Mouse (Mus musculus): Measurements from ENCODE around the gene Slc7a5. TPM values are rescaled to one million over a fixed set of nuclear protein-coding genes. Genes with fewer than 3 reads are reported as not detected.

The Slc7a5 gene
- polyA plus RNA-seq (2015; fragmentation: Nextera tagmentation; extraction: Ambion mirVana) = 10.5 and 10.8 TPM in 2 replicates

GRCm38 (mm10) chr8:121907587-121908248 is at the start of gene Slc7a5:
Gene Slc7a5 (minus strand): TSS chr8:121907694.
- WGBS (ENCODE audit: insufficient replicate concordance) = under 1% methylated on average over 60 of the region's 61 CpGs
- ATAC-seq (peak; percentile 95), DNase-seq (peak; percentile 99)
- peaks cover 28% of the 10 kb centered on the region for H3K4me1 ChIP-seq (ENCODE audit: insufficient read depth)
- no peaks in the 10 kb centered on the region for H3K27me3 ChIP-seq (ENCODE audit: insufficient read depth, low read length)
- peak within 1 kb of the TSS; percentile 97 for H3K4me3 ChIP-seq (ENCODE audit: low read depth, low read length)
- peak within 1 kb of the TSS; percentile 83 for H3K9ac ChIP-seq (replicated peaks)
- peak within 1 kb of the TSS; percentile 44 for H3K27ac ChIP-seq (ENCODE audit: low read depth)
- no peaks in the 10 kb centered on the region for H3K9me3 ChIP-seq (ENCODE audit: low read length)
- H3K36me3 ChIP-seq (replicated peaks; ENCODE audit: insufficient read depth, low read length) = no peaks in the 10 kb centered on the region
- H3K4me2 ChIP-seq (ENCODE audit: low read depth, low read length) = peak within 1 kb of the TSS; percentile 99
- TF ChIP-seq CTCF (IDR thresholded peaks at IDR 0.05; ENCODE audit: low read depth) = no peak
- TF ChIP-seq EP300 (IDR thresholded peaks at IDR 0.05; ENCODE audit: low read depth) = no peak

GRCm38 (mm10) chr8:121955825-121956500 is 48.5 kb upstream of the Slc7a5 start:
- no peak overlapping the region for H3K4me2 ChIP-seq (ENCODE audit: low read depth, low read length)
- no peak overlapping the region for H3K27ac ChIP-seq (ENCODE audit: low read depth)
- H3K4me3 ChIP-seq (ENCODE audit: low read depth, low read length) = no peak overlapping the region
- peaks cover 36% of the 10 kb centered on the region for H3K4me1 ChIP-seq (ENCODE audit: insufficient read depth)
- ATAC-seq (peak; percentile 24; the same call in 1 of the 2 replicates), DNase-seq (no peak)
- H3K9ac ChIP-seq (replicated peaks) = no peak overlapping the region
- H3K9me3 ChIP-seq (ENCODE audit: low read length) = no peaks in the 10 kb centered on the region
- peaks cover 10% of the 10 kb centered on the region for H3K36me3 ChIP-seq (replicated peaks; ENCODE audit: insufficient read depth, low read length)
- TF ChIP-seq CTCF (IDR thresholded peaks at IDR 0.05; ENCODE audit: low read depth) (no peak), EP300 (IDR thresholded peaks at IDR 0.05; ENCODE audit: low read depth) (peak; percentile 68; the same call in 1 of the 2 replicates)
- WGBS (ENCODE audit: insufficient replicate concordance) = 31% methylated on average over 1 of the region's 1 CpGs
- H3K27me3 ChIP-seq (ENCODE audit: insufficient read depth, low read length) = no peaks in the 10 kb centered on the region

GRCm38 (mm10) chr8:121954981-121955555 is 47.6 kb upstream of the Slc7a5 start:
- H3K9me3 ChIP-seq (ENCODE audit: low read length) = no peaks in the 10 kb centered on the region
- H3K36me3 ChIP-seq (replicated peaks; ENCODE audit: insufficient read depth, low read length) = peaks cover 10% of the 10 kb centered on the region
- WGBS (ENCODE audit: insufficient replicate concordance) = 66% methylated on average over 10 of the region's 10 CpGs
- H3K27me3 ChIP-seq (ENCODE audit: insufficient read depth, low read length) = no peaks in the 10 kb centered on the region
- DNase-seq (no peak), ATAC-seq (no peak)
- no peak overlapping the region for H3K9ac ChIP-seq (replicated peaks)
- peaks cover 36% of the 10 kb centered on the region for H3K4me1 ChIP-seq (ENCODE audit: insufficient read depth)
- TF ChIP-seq EP300 (IDR thresholded peaks at IDR 0.05; ENCODE audit: low read depth) = no peak
- TF ChIP-seq CTCF (IDR thresholded peaks at IDR 0.05; ENCODE audit: low read depth) = no peak
- no peak overlapping the region for H3K4me2 ChIP-seq (ENCODE audit: low read depth, low read length)
- no peak overlapping the region for H3K27ac ChIP-seq (ENCODE audit: low read depth)
- H3K4me3 ChIP-seq (ENCODE audit: low read depth, low read length) = no peak overlapping the region

- 51% methylated on average over 3 of the region's 3 CpGs for WGBS (ENCODE audit: insufficient replicate concordance)
- no peaks in the 10 kb centered on the region for H3K9me3 ChIP-seq (ENCODE audit: low read length)
- no peak overlapping the region for H3K4me2 ChIP-seq (ENCODE audit: low read depth, low read length)
- ATAC-seq (no peak), DNase-seq (no peak)
- H3K27ac ChIP-seq (ENCODE audit: low read depth) = no peak overlapping the region
- no peaks in the 10 kb centered on the region for H3K27me3 ChIP-seq (ENCODE audit: insufficient read depth, low read length)
- peaks cover 10% of the 10 kb centered on the region for H3K36me3 ChIP-seq (replicated peaks; ENCODE audit: insufficient read depth, low read length)
- no peak overlapping the region for H3K9ac ChIP-seq (replicated peaks)
- H3K4me3 ChIP-seq (ENCODE audit: low read depth, low read length) = no peak overlapping the region
- peaks cover 43% of the 10 kb centered on the region for H3K4me1 ChIP-seq (ENCODE audit: insufficient read depth)
- TF ChIP-seq EP300 (IDR thresholded peaks at IDR 0.05; ENCODE audit: low read depth) (no peak), CTCF (IDR thresholded peaks at IDR 0.05; ENCODE audit: low read depth) (no peak)
Measured at GRCm38 (mm10) chr8:121953821-121954545, 46.5 kb upstream of the Slc7a5 start.

GRCm38 (mm10) chr8:121952800-121953199 is 45.3 kb upstream of the Slc7a5 start:
- ATAC-seq = no peak
- Histone ChIP-seq H3K4me3 (ENCODE audit: low read depth, low read length) (no peak overlapping the region; the same call in 1 of the 2 replicates), H3K27me3 (ENCODE audit: insufficient read depth, low read length) (no peaks in the 10 kb centered on the region), H3K36me3 (replicated peaks; ENCODE audit: insufficient read depth, low read length) (peaks cover 10% of the 10 kb centered on the region), H3K9me3 (ENCODE audit: low read length) (no peaks in the 10 kb centered on the region), H3K4me1 (ENCODE audit: insufficient read depth) (peaks cover 43% of the 10 kb centered on the region), H3K4me2 (ENCODE audit: low read depth, low read length) (peak overlapping the region; percentile 82), H3K9ac (replicated peaks) (peak overlapping the region; percentile 93; the same call in 1 of the 2 replicates), H3K27ac (ENCODE audit: low read depth) (0 out of 2 replicates have a peak overlapping the region, but pooled peaks have one; percentile 46)
- DNase-seq = no peak
- WGBS (ENCODE audit: insufficient replicate concordance) = 79% methylated on average over 7 of the region's 7 CpGs
- TF ChIP-seq CTCF (IDR thresholded peaks at IDR 0.05; ENCODE audit: low read depth) (no peak), EP300 (IDR thresholded peaks at IDR 0.05; ENCODE audit: low read depth) (no peak)

Measured in liver, postnatal 0 days (tissue).